Mouse (Mus musculus) MEL (cell line): ENCODE measurements around the gene Lsm7.

Experiments used
- CHD1 ChIP-seq: IDR thresholded peaks from 2 replicates; pipeline ENCODE4 v1.6.1; 2012; ENCODE audit warnings: low read depth, mild to moderate bottlenecking, inconsistent platforms, low read length, improper control_type of control experiment
- CTCF ChIP-seq, 3 experiments: IDR thresholded peaks in 2 of 3; conservative IDR thresholded peaks in 1 of 3; 2 replicates each; pipeline ENCODE4 v1.5.1; 2011 to 2012; ENCODE audit warnings: low read length in 3 of 3, low read depth in 2 of 3, mild to moderate bottlenecking in 2 of 3, improper control_type of control experiment in 1 of 3, inconsistent platforms in 1 of 3, mixed read lengths in 1 of 3, moderate library complexity in 1 of 3; ENCODE audit not compliant: control insufficient read depth in 1 of 3, insufficient read depth in 1 of 3, poor library complexity in 1 of 3, severe bottlenecking in 1 of 3
- EP300 ChIP-seq, 2 experiments: IDR thresholded peaks; 2 replicates each; pipeline ENCODE4 v1.6.1; 2011; ENCODE audit warnings: improper control_type of control experiment in 2 of 2, low read length in 2 of 2, low read depth in 1 of 2, mild to moderate bottlenecking in 1 of 2
- ETS1 ChIP-seq: IDR thresholded peaks from 2 replicates; pipeline ENCODE4 v1.6.1; 2012; ENCODE audit warnings: low read depth, mild to moderate bottlenecking, inconsistent platforms, low read length, improper control_type of control experiment, moderate library complexity
- HCFC1 ChIP-seq: IDR thresholded peaks from 2 replicates; pipeline ENCODE4 v1.6.1; 2012; ENCODE audit warnings: low read depth, mild to moderate bottlenecking, inconsistent platforms, low read length, improper control_type of control experiment, moderate library complexity
- JUND ChIP-seq: IDR thresholded peaks from 2 replicates; pipeline ENCODE4 v1.6.1; 2011; ENCODE audit warnings: low read depth, mild to moderate bottlenecking, improper control_type of control experiment, low read length
- MAFK ChIP-seq: IDR thresholded peaks from 2 replicates; pipeline ENCODE4 v1.6.1; 2011; ENCODE audit warnings: low read depth, mild to moderate bottlenecking, low read length, improper control_type of control experiment, borderline replicate concordance
- MAZ ChIP-seq: IDR thresholded peaks from 2 replicates; pipeline ENCODE4 v1.6.1; 2012; ENCODE audit warnings: low read depth, mild to moderate bottlenecking, inconsistent platforms, low read length, improper control_type of control experiment
- POLR2A ChIP-seq, 2 experiments: IDR thresholded peaks; 2 replicates each; pipeline ENCODE4 v1.6.1; 2011 to 2012; ENCODE audit warnings: low read length in 2 of 2, mild to moderate bottlenecking in 2 of 2, control low read depth in 1 of 2, improper control_type of control experiment in 1 of 2, low read depth in 1 of 2, moderate library complexity in 1 of 2; ENCODE audit not compliant: control insufficient read depth in 1 of 2, insufficient read depth in 1 of 2, poor library complexity in 1 of 2
- POLR2AphosphoS2 ChIP-seq: IDR thresholded peaks from 2 replicates; pipeline ENCODE4 v1.6.1; 2011; ENCODE audit warnings: low read length, improper control_type of control experiment
- TAL1 ChIP-seq: IDR thresholded peaks from 2 replicates; pipeline ENCODE4 v1.6.1; 2012; ENCODE audit warnings: mild to moderate bottlenecking, inconsistent platforms, low read length, moderate library complexity, mixed read lengths
- TCF12 ChIP-seq: IDR thresholded peaks from 2 replicates; pipeline ENCODE4 v1.6.1; 2014; ENCODE audit warnings: low read depth, mild to moderate bottlenecking, inconsistent platforms, low read length, improper control_type of control experiment, moderate library complexity
- USF2 ChIP-seq, 2 experiments: IDR thresholded peaks; 2 replicates each; pipeline ENCODE4 v1.6.1; 2011 to 2012; ENCODE audit warnings: improper control_type of control experiment in 2 of 2, low read length in 2 of 2, borderline replicate concordance in 1 of 2, inconsistent platforms in 1 of 2, low read depth in 1 of 2, mild to moderate bottlenecking in 1 of 2; ENCODE audit not compliant: insufficient read depth in 1 of 2
- ZMIZ1 ChIP-seq: IDR thresholded peaks from 2 replicates; pipeline ENCODE4 v1.6.1; 2012; ENCODE audit warnings: low read depth, mild to moderate bottlenecking, inconsistent platforms, low read length, improper control_type of control experiment, moderate library complexity

- no peak for TF ChIP-seq TAL1
- TF ChIP-seq EP300 (IDR thresholded peaks at IDR 0.05; ENCODE audit: low read depth in 1 of 2, low read length in 2 of 2), result no peak
- TF ChIP-seq JUND, result no peak
- TF ChIP-seq ZMIZ1, result no peak
- no peak for TF ChIP-seq CTCF (IDR thresholded peaks at IDR 0.05 in 2 of 3, conservative IDR thresholded peaks at IDR 0.05 in 1 of 3; ENCODE audit: control insufficient read depth in 1 of 3, insufficient read depth in 1 of 3, low read depth in 2 of 3, low read length in 3 of 3, poor library complexity in 1 of 3, severe bottlenecking in 1 of 3)
- no peak for TF ChIP-seq MAFK
- no peak for TF ChIP-seq POLR2AphosphoS2
- no peak for TF ChIP-seq CHD1
- no peak; a peak in 1 of 4 replicates for TF ChIP-seq POLR2A (IDR thresholded peaks at IDR 0.05; ENCODE audit: control insufficient read depth in 1 of 2, insufficient read depth in 1 of 2, low read depth in 1 of 2, low read length in 2 of 2, poor library complexity in 1 of 2)
- no peak for TF ChIP-seq ETS1
- TF ChIP-seq USF2 (IDR thresholded peaks at IDR 0.05; ENCODE audit: borderline replicate concordance in 1 of 2, insufficient read depth in 1 of 2, low read depth in 1 of 2, low read length in 2 of 2), result no peak
- no peak for TF ChIP-seq HCFC1
- no peak for TF ChIP-seq MAZ
- no peak for TF ChIP-seq TCF12
Observed at GRCm38 (mm10) chr10:80831136-80831535, 23.9 kb downstream of the Lsm7 start.
